Mouse (Mus musculus): ENCODE measurements around the gene Zfp667. TPM values are rescaled to one million over a fixed set of nuclear protein-coding genes. Genes with fewer than 3 reads are reported as not detected.
A peak's percentile ranks its signal among the peaks of the same experiment; 100 is the strongest.
"Not testable (repeated sequence)": the region's sequence is repeated elsewhere in the genome, so short reads cannot be mapped to it uniquely, and the experiment has no call there.

The Zfp667 gene
- total RNA-seq, 4 experiments from 2014 or later = 10.8 to 16.0 (median 12.8) TPM

GRCm38 (mm10) chr7:6300796-6301195 is 14.4 kb downstream of the Zfp667 start:
- not testable (repeated sequence) for DNase-seq (ENCODE audit: low spot score in 2 of 2)

GRCm38 (mm10) chr7:6330458-6331232 is 44.3 kb downstream of the Zfp667 start:
- peak in 1 of 2 experiments; percentile 28 for DNase-seq (ENCODE audit: low spot score in 2 of 2)

GRCm38 (mm10) chr7:6331233-6331956 is 45.0 kb downstream of the Zfp667 start, which contains the start of gene Zfp583:
TSS of gene Zfp583 (minus strand) at chr7:6331285.
- peak; percentile 72 to 81 for DNase-seq (ENCODE audit: low spot score in 2 of 2)

- DNase-seq (ENCODE audit: low spot score in 2 of 2) = no peak
These were observed 53.5 kb downstream of the Zfp667 start for GRCm38 (mm10) chr7:6339865-6340264.

GRCm38 (mm10) chr7:6343501-6344071 is 57.2 kb downstream of the Zfp667 start, which contains the start of gene Gm3854:
TSS of gene Gm3854 (plus strand) at chr7:6343759.
- peak; percentile 74 to 77 for DNase-seq (ENCODE audit: low spot score in 2 of 2)

GRCm38 (mm10) chr7:6344124-6344523 is 57.7 kb downstream of the Zfp667 start:
- no peak for DNase-seq (ENCODE audit: low spot score in 2 of 2)

Other genes starting within 250 kb of the Zfp667 start
- gene Nlrp4c, start 241.4 kb upstream of the Zfp667 start, total RNA-seq (2022) = not detected
- gene Zfp787, start 130.6 kb upstream of the Zfp667 start, total RNA-seq (2022) = 10 to 100 TPM; 29.2 to 35.3 (median 32.1) TPM
- 10 to 100 TPM; 43.8 to 54.2 (median 49.5) TPM for gene Zfp444, start 114.4 kb upstream of the Zfp667 start, total RNA-seq (2022)
- gene Galp, start 89.5 kb upstream of the Zfp667 start, total RNA-seq (2022) = not detected
- not detected for gene Zscan5b, start 64.3 kb upstream of the Zfp667 start, total RNA-seq (2022)
- gene Epp13, start 33.9 kb upstream of the Zfp667 start, total RNA-seq (2022) = not detected
- 10 to 100 TPM in 1 of 4 experiments, 1 to 10 TPM in 3; 9.3 to 10.0 (median 9.6) TPM for gene Zfp583, start 44.7 kb downstream of the Zfp667 start, total RNA-seq (2022)
- gene Gm3854, start 57.2 kb downstream of the Zfp667 start, total RNA-seq (2022) = 1 to 10 TPM; 5.0 to 6.8 (median 5.9) TPM
- gene Zfp78, start 76.7 kb downstream of the Zfp667 start, total RNA-seq (2022) = 1 to 10 TPM; 3.6 to 9.3 (median 6.7) TPM
- gene Zfp28, start 96.7 kb downstream of the Zfp667 start, total RNA-seq (2022) = 10 to 100 TPM in 1 of 4 experiments, 1 to 10 TPM in 3; 7.0 to 11.6 (median 9.3) TPM
- gene Smim17, start 112.1 kb downstream of the Zfp667 start, total RNA-seq (2022) = 10 to 100 TPM; 16.9 to 20.0 (median 18.4) TPM
- under 1 TPM; 0.20 to 0.46 (median 0.31) TPM for gene Gm20715, start 123.7 kb downstream of the Zfp667 start, total RNA-seq (2022)
- 1 to 10 TPM; 1.2 to 3.7 (median 2.0) TPM for gene Olfr1344, start 152.1 kb downstream of the Zfp667 start, total RNA-seq (2022)
- gene Olfr1336, start 169.6 kb downstream of the Zfp667 start, total RNA-seq (2022) = under 1 TPM in 2 of 4 experiments, not detected in 2; 0.09 to 0.15 TPM
- gene Olfr1346, start 180.5 kb downstream of the Zfp667 start, total RNA-seq (2022) = not detected
- not detected for gene Olfr5, start 200.4 kb downstream of the Zfp667 start, total RNA-seq (2022)
- gene Olfr1347, start 213.2 kb downstream of the Zfp667 start, total RNA-seq (2022) = not detected
- not detected for gene Olfr1348, start 222.2 kb downstream of the Zfp667 start, total RNA-seq (2022)
- not detected for gene Olfr1349, start 236.4 kb downstream of the Zfp667 start, total RNA-seq (2022)

Measured in left cerebral cortex, adult 8-10 months (tissue).